Mouse (Mus musculus) left cerebral cortex, postnatal 4 days (tissue): Measurements from ENCODE around the gene Ano2. TPM values are rescaled to one million over a fixed set of nuclear protein-coding genes. Genes with fewer than 3 reads are reported as not detected.

ENCODE experiments used
- DNase-seq: peaks from one replicate; pipeline ENCODE4 v3.0.0-alpha.2; 2022
- intact Hi-C: fragments of 180-260 bp; cut with DNase I; formaldehyde crosslinking; loops from one replicate; pipeline ENCODE4 v1.15.1; 2025
- total RNA-seq, 2 experiments: library from RNA; stranded (reverse); gene quantifications; 2 replicates each; pipeline ENCODE4 v1.2.3; 2021

Ano2 gene
- total RNA-seq, 2 experiments from 2014 or later = 0.83 to 0.86 TPM

GRCm38 (mm10) chr6:126034728-126035127 lies 344.5 kb downstream of the Ano2 start:
- intact Hi-C loops = no loop called here
- peak; percentile 28 for DNase-seq

- intact Hi-C loops = no loop called here
Observed at GRCm38 (mm10) chr6:126035621-126036020, 345.4 kb downstream of the Ano2 start.

GRCm38 (mm10) chr6:126045931-126046330 lies 355.7 kb downstream of the Ano2 start:
- intact Hi-C loops = no loop called here
- DNase-seq = peak; percentile 47

More at GRCm38 (mm10) chr6:126035621-126036020, 345.4 kb downstream of the Ano2 start:
- DNase-seq = no peak

- DNase-seq = no peak
- intact Hi-C loops = no loop called here
Observed at GRCm38 (mm10) chr6:126048206-126048605, 358.0 kb downstream of the Ano2 start.

- intact Hi-C loops = no loop called here
- DNase-seq = no peak
Observed at GRCm38 (mm10) chr6:126053136-126053535, 362.9 kb downstream of the Ano2 start.

GRCm38 (mm10) chr6:126057706-126058105 lies 367.5 kb downstream of the Ano2 start:
- intact Hi-C loops = no loop called here
- no peak for DNase-seq

- intact Hi-C loops = no loop called here
- DNase-seq = no peak
Observed at GRCm38 (mm10) chr6:126080531-126080930, 390.3 kb downstream of the Ano2 start.

GRCm38 (mm10) chr6:126086321-126086950 lies 396.2 kb downstream of the Ano2 start:
- no peak for DNase-seq
- intact Hi-C loops = no loop called here

GRCm38 (mm10) chr6:126088489-126089265 lies 398.5 kb downstream of the Ano2 start:
- intact Hi-C loops = no loop called here

More at GRCm38 (mm10) chr6:126088489-126089265, 398.5 kb downstream of the Ano2 start:
- DNase-seq = no peak

Other genes with a start within 250 kb of the Ano2 start
- gene Cd9, start 195.6 kb upstream of the Ano2 start, total RNA-seq = 10 to 100 TPM; 53.1 to 56.4 TPM
- 10 to 100 TPM; 24.1 to 28.2 TPM for gene Vwf, start 143.6 kb upstream of the Ano2 start, total RNA-seq